Mouse (Mus musculus): ENCODE data around the gene Zfp213. TPM values are rescaled to one million over a fixed set of nuclear protein-coding genes. Genes with fewer than 3 reads are reported as not detected.
"Not testable (repeated sequence)": the region's sequence is repeated elsewhere in the genome, so short reads cannot be mapped to it uniquely, and the experiment has no call there.

Gene Zfp213
- polyA plus RNA-seq, 2 experiments: 16.3 to 18.1 TPM

DNA sequence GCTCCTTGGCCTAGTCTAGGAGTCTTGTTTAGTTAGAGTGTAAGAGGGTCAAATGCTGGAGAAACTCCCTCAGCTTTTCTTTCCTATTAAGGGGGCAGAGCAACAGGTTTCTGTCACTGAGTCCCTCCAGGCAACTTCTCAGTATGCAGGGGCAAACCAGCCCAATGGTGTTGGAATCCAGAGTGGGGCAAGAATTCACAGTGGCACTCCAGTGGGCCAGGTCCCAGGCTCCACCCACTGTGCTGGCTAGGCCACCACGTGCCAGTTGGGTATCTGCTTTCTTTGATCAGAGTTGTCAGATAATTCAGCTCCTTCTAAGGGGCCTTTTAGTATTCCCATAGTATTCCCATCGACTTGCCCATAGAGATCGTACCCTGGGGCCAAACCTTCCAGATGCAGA, 23.9 kb downstream of the Zfp213 start:
- peaks cover 45% of the 10 kb centered on the region for H3K27me3 ChIP-seq (ENCODE audit: control insufficient read depth, insufficient read depth, low read length)
- 23% methylated on average over 3 of the region's 3 CpGs for WGBS

GRCm38 (mm10) chr17:23539608-23540007, 24.4 kb downstream of the Zfp213 start:
- Histone ChIP-seq H3K9ac (ENCODE audit: low read depth, low read length, severe bottlenecking) (no peak overlapping the region), H3K27ac (replicated peaks; ENCODE audit: low read depth, low read length) (no peak overlapping the region), H3K4me3 (replicated peaks; ENCODE audit: low read length) (no peak overlapping the region), H3K4me2 (replicated peaks; ENCODE audit: low read depth, low read length, severe bottlenecking) (no peak overlapping the region), H3K27me3 (ENCODE audit: control insufficient read depth, insufficient read depth, low read length) (peaks cover 50% of the 10 kb centered on the region), H3K4me1 (ENCODE audit: control insufficient read depth, insufficient read depth, low read length) (peaks cover 8% of the 10 kb centered on the region), H3K36me3 (ENCODE audit: control insufficient read depth, insufficient read depth, low read length) (no peaks in the 10 kb centered on the region), H3K9me3 (ENCODE audit: control insufficient read depth, low read length) (no peaks in the 10 kb centered on the region)
- WGBS: 85% methylated on average over 5 of the region's 5 CpGs
- ATAC-seq (ENCODE audit: low FRiP score, low read depth): no peak
- TF ChIP-seq POLR2A (IDR thresholded peaks at IDR 0.05; ENCODE audit: borderline replicate concordance, extremely low read depth, insufficient read depth, insufficient read length): no peak
- no peak for DNase-seq (ENCODE audit: low spot score)

More for the DNA sequence above, 23.9 kb downstream of the Zfp213 start:
- Histone ChIP-seq H3K4me1 (ENCODE audit: control insufficient read depth, insufficient read depth, low read length) (peaks cover 8% of the 10 kb centered on the region), H3K9me3 (ENCODE audit: control insufficient read depth, low read length) (no peaks in the 10 kb centered on the region), H3K4me3 (replicated peaks; ENCODE audit: low read length) (no peak overlapping the region), H3K36me3 (ENCODE audit: control insufficient read depth, insufficient read depth, low read length) (no peaks in the 10 kb centered on the region), H3K4me2 (replicated peaks; ENCODE audit: low read depth, low read length, severe bottlenecking) (no peak overlapping the region), H3K27ac (replicated peaks; ENCODE audit: low read depth, low read length) (no peak overlapping the region), H3K9ac (ENCODE audit: low read depth, low read length, severe bottlenecking) (no peak overlapping the region)
- ATAC-seq (ENCODE audit: low FRiP score, low read depth): no peak
- no peak for DNase-seq (ENCODE audit: low spot score)
- no peak for TF ChIP-seq POLR2A (IDR thresholded peaks at IDR 0.05; ENCODE audit: borderline replicate concordance, extremely low read depth, insufficient read depth, insufficient read length)

- Histone ChIP-seq H3K9ac (ENCODE audit: low read depth, low read length, severe bottlenecking) (peak overlapping the region; percentile 25; the same call in 1 of the 2 replicates), H3K9me3 (ENCODE audit: control insufficient read depth, low read length) (no peaks in the 10 kb centered on the region)
- 10% methylated on average over 21 of the region's 21 CpGs for WGBS
These were observed 25.6 kb downstream of the Zfp213 start for GRCm38 (mm10) chr17:23538299-23539015.

GRCm38 (mm10) chr17:23537554-23538255, 26.3 kb downstream of the Zfp213 start:
- no peaks in the 10 kb centered on the region for H3K9me3 ChIP-seq (ENCODE audit: control insufficient read depth, low read length)
- no peak overlapping the region for H3K27ac ChIP-seq (replicated peaks; ENCODE audit: low read depth, low read length)
- peaks cover 8% of the 10 kb centered on the region for H3K4me1 ChIP-seq (ENCODE audit: control insufficient read depth, insufficient read depth, low read length)
- H3K27me3 ChIP-seq (ENCODE audit: control insufficient read depth, insufficient read depth, low read length): peaks cover 50% of the 10 kb centered on the region
- peak overlapping the region; percentile 41 for H3K4me2 ChIP-seq (replicated peaks; ENCODE audit: low read depth, low read length, severe bottlenecking)
- H3K36me3 ChIP-seq (ENCODE audit: control insufficient read depth, insufficient read depth, low read length): no peaks in the 10 kb centered on the region
- 0 out of 2 replicates have a peak overlapping the region, but pooled peaks have one; percentile 25 for H3K9ac ChIP-seq (ENCODE audit: low read depth, low read length, severe bottlenecking)
- DNase-seq (ENCODE audit: low spot score): no peak
- peak overlapping the region; percentile 26 for H3K4me3 ChIP-seq (replicated peaks; ENCODE audit: low read length)
- ATAC-seq (ENCODE audit: low FRiP score, low read depth): no peak
- 4% methylated on average over 27 of the region's 27 CpGs for WGBS
- TF ChIP-seq POLR2A (IDR thresholded peaks at IDR 0.05; ENCODE audit: borderline replicate concordance, extremely low read depth, insufficient read depth, insufficient read length): no peak

More at GRCm38 (mm10) chr17:23538299-23539015, 25.6 kb downstream of the Zfp213 start:
- H3K4me3 ChIP-seq (replicated peaks; ENCODE audit: low read length): peak overlapping the region; percentile 26
- no peak for DNase-seq (ENCODE audit: low spot score)
- peaks cover 50% of the 10 kb centered on the region for H3K27me3 ChIP-seq (ENCODE audit: control insufficient read depth, insufficient read depth, low read length)
- no peaks in the 10 kb centered on the region for H3K36me3 ChIP-seq (ENCODE audit: control insufficient read depth, insufficient read depth, low read length)
- peak overlapping the region; percentile 41 for H3K4me2 ChIP-seq (replicated peaks; ENCODE audit: low read depth, low read length, severe bottlenecking)
- H3K4me1 ChIP-seq (ENCODE audit: control insufficient read depth, insufficient read depth, low read length): peaks cover 8% of the 10 kb centered on the region
- TF ChIP-seq POLR2A (IDR thresholded peaks at IDR 0.05; ENCODE audit: borderline replicate concordance, extremely low read depth, insufficient read depth, insufficient read length): no peak
- no peak overlapping the region for H3K27ac ChIP-seq (replicated peaks; ENCODE audit: low read depth, low read length)
- no peak for ATAC-seq (ENCODE audit: low FRiP score, low read depth)

DNA sequence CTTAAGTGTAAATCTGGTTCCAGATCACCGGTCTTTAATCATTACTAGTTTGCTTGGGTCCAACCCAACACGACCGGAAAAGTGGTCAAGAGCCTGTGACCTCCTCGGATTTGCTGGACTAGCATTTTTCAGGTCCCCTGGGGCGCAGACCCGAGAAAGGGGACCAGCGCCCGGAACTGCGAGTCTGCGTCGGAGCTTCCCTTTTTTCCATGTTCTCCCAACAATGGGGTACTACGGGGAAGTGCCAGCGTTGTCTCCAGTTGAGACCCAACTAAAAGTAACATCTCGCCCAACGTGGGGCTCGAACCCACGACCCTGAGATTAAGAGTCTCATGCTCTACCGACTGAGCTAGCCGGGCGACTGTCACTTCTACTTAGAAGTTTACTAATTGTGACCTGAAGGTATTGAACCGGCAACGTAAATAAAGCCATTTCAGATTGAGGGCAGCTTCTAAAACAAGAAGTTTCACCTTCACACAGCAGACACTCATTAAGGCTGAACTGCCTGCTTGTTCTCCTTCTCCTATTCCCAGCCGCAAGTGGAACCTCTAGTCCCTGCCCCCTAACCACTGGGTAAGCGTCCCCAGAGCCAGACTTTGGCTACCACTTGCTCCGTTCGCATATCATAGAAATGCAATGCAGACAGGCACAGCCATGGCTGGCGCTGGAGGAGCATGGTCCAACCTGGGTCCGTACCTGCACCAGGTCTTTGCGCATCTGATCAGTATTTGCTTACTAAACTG, 28.8 kb downstream of the Zfp213 start:
- DNase-seq (ENCODE audit: low spot score); H3K4me3 ChIP-seq (replicated peaks; ENCODE audit: low read length); H3K9me3 ChIP-seq (ENCODE audit: control insufficient read depth, low read length); H3K27ac ChIP-seq (replicated peaks; ENCODE audit: low read depth, low read length); H3K4me2 ChIP-seq (replicated peaks; ENCODE audit: low read depth, low read length, severe bottlenecking); ATAC-seq (ENCODE audit: low FRiP score, low read depth); H3K9ac ChIP-seq (ENCODE audit: low read depth, low read length, severe bottlenecking); H3K36me3 ChIP-seq (ENCODE audit: control insufficient read depth, insufficient read depth, low read length); H3K4me1 ChIP-seq (ENCODE audit: control insufficient read depth, insufficient read depth, low read length): not testable (repeated sequence)
- peaks cover 38% of the 10 kb centered on the region for H3K27me3 ChIP-seq (ENCODE audit: control insufficient read depth, insufficient read depth, low read length)
- WGBS: 2% methylated on average over 15 of the region's 29 CpGs

GRCm38 (mm10) chr17:23533591-23534490, 30.2 kb downstream of the Zfp213 start:
- peaks cover 26% of the 10 kb centered on the region for H3K27me3 ChIP-seq (ENCODE audit: control insufficient read depth, insufficient read depth, low read length)
- 6% methylated on average over 9 of the region's 23 CpGs for WGBS
- not testable (repeated sequence) for DNase-seq (ENCODE audit: low spot score); H3K9me3 ChIP-seq (ENCODE audit: control insufficient read depth, low read length); ATAC-seq (ENCODE audit: low FRiP score, low read depth); H3K9ac ChIP-seq (ENCODE audit: low read depth, low read length, severe bottlenecking); H3K4me2 ChIP-seq (replicated peaks; ENCODE audit: low read depth, low read length, severe bottlenecking); H3K27ac ChIP-seq (replicated peaks; ENCODE audit: low read depth, low read length); H3K4me1 ChIP-seq (ENCODE audit: control insufficient read depth, insufficient read depth, low read length); H3K4me3 ChIP-seq (replicated peaks; ENCODE audit: low read length); H3K36me3 ChIP-seq (ENCODE audit: control insufficient read depth, insufficient read depth, low read length)

DNA sequence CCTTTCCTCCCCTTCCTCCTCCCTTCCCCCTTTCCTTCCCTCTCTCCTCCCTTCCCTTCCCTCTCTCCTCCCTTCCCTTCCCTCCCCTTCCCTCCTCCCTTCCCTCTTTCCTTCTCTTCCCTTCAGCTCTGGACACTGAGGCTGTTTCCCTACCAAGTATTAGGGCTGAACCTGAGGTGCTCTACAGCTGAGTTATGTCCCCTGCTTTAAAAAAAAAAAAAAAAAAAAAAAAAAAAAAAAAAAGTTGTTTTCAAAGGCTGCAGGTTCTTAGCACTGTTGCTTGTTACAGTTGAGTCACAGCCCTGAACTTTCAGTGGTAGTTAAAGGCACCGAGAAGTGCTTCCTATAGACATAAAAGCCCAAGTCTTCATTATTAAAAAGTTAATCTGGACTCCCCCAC, 32.6 kb downstream of the Zfp213 start:
- H3K4me2 ChIP-seq (replicated peaks; ENCODE audit: low read depth, low read length, severe bottlenecking); H3K9ac ChIP-seq (ENCODE audit: low read depth, low read length, severe bottlenecking); H3K27ac ChIP-seq (replicated peaks; ENCODE audit: low read depth, low read length); DNase-seq (ENCODE audit: low spot score); H3K27me3 ChIP-seq (ENCODE audit: control insufficient read depth, insufficient read depth, low read length); H3K9me3 ChIP-seq (ENCODE audit: control insufficient read depth, low read length); ATAC-seq (ENCODE audit: low FRiP score, low read depth); H3K4me3 ChIP-seq (replicated peaks; ENCODE audit: low read length); H3K36me3 ChIP-seq (ENCODE audit: control insufficient read depth, insufficient read depth, low read length); H3K4me1 ChIP-seq (ENCODE audit: control insufficient read depth, insufficient read depth, low read length): not testable (repeated sequence)
- 24% methylated on average over 1 of the region's 1 CpGs for WGBS
